Mouse (Mus musculus) kidney, adult 2 months (tissue): Measurements from ENCODE around the gene Syne3. TPM values are rescaled to one million over a fixed set of nuclear protein-coding genes. Genes with fewer than 3 reads are reported as not detected.

Experiments
- DNase-seq: peaks from one replicate; pipeline ENCODE4 v3.0.0; 2021
- H3K27ac ChIP-seq: fragments of 200-500 bp; 2 replicates; pipeline ENCODE4 v1.5.1; 2012; ENCODE audit warnings: low read depth, low read length, control low read depth, inconsistent platforms; ENCODE audit not compliant: insufficient read depth
- H3K27me3 ChIP-seq: fragments of 200-500 bp; replicated peaks from 2 replicates; pipeline ENCODE4 v1.6.1; 2012; ENCODE audit warnings: mild to moderate bottlenecking, moderate library complexity, low read length, inconsistent platforms; ENCODE audit not compliant: control insufficient read depth, insufficient read depth
- H3K36me3 ChIP-seq: fragments of 200-500 bp; 2 replicates; pipeline ENCODE4 v1.6.1; 2012; ENCODE audit warnings: mild to moderate bottlenecking, moderate library complexity, low read length, inconsistent platforms; ENCODE audit not compliant: control insufficient read depth, insufficient read depth
- H3K4me1 ChIP-seq: fragments of 200-500 bp; 2 replicates; pipeline ENCODE4 v1.6.1; 2011; ENCODE audit warnings: low read length; ENCODE audit not compliant: control insufficient read depth, insufficient read depth
- H3K4me3 ChIP-seq: fragments of 200-500 bp; 2 replicates; pipeline ENCODE4 v1.5.1; 2011; ENCODE audit warnings: mild to moderate bottlenecking, low read depth, low read length, control low read depth; ENCODE audit not compliant: insufficient read depth
- CTCF ChIP-seq: fragments of 200-500 bp; conservative IDR thresholded peaks from 2 replicates; pipeline ENCODE4 v1.5.1; 2011; ENCODE audit warnings: low read depth, mild to moderate bottlenecking, control low read depth, low read length, moderate library complexity, mixed read lengths; ENCODE audit not compliant: insufficient read depth, insufficient read length
- POLR2A ChIP-seq: fragments of 200-500 bp; IDR thresholded peaks from one replicate; pipeline ENCODE4 v1.6.1; 2011; ENCODE audit warnings: low read depth, low read length, control low read depth
- WGBS: fragments of 180-500 bp; shearing (Covaris S2); methylation state at CpG from one replicate; pipeline ENCODE4 v1.1.7; 2018; 5-methylcytosine and 5-hydroxymethylcytosine counted together
- polyA plus RNA-seq: library from polyadenylated mRNA; depleted of rRNA; stranded (reverse); fragments of >200 nt; gene quantifications from 2 replicates; pipeline ENCODE4 v1.2.3, GENCODE M21; 2012

Gene Syne3
- polyA plus RNA-seq, 1 experiment, result 2.7 TPM

DNA sequence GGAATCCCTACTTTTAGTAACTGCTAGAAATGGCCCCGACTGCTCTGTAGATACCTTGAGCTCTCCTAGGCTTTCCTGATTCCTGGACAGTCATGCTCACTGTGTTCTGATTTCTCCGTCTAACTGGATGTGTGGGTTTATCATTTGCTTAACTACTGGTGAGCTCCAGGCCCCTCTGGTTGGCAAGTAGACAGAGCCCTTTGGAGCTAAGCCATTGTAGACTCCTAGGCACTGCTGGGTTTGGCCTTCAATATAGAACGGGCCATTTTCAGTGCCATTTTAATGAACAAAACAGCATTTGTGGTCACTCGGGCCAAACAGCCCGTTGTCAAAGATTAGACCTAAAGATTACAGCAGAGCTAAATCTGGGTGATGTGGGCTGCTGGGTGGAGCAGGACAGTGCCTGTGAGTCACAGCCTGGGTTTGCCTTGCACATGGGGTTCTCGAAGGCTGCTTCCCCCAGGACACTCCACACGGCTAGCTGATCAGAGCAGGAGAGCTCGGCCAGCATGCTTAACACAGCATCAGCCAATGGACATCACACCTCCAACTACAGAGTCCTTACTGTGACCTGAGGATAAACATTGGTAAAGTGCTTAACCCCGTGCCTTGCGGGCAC is 17.4 kb downstream of the Syne3 start:
- Histone ChIP-seq H3K36me3 (no peaks in the 10 kb centered on the region), H3K4me1 (peaks cover under 1% of the 10 kb centered on the region; the same call in 1 of the 2 replicates), H3K27ac (no peak overlapping the region), H3K4me3 (no peak overlapping the region), H3K27me3 (no peaks in the 10 kb centered on the region)
- no peak for DNase-seq
- TF ChIP-seq CTCF, result no peak
- TF ChIP-seq POLR2A, result no peak
- 76% methylated on average over 10 of the region's 10 CpGs for WGBS

- Histone ChIP-seq H3K27me3 (no peaks in the 10 kb centered on the region), H3K36me3 (no peaks in the 10 kb centered on the region), H3K4me1 (0 out of 2 replicates have a peak, but pooled peaks cover under 1% of the 10 kb centered on the region), H3K27ac (no peak overlapping the region), H3K4me3 (no peak overlapping the region)
- 84% methylated on average over 13 of the region's 13 CpGs for WGBS
- peak; percentile 69 for DNase-seq
- TF ChIP-seq POLR2A, result no peak
- no peak for TF ChIP-seq CTCF
These were observed 18.7 kb downstream of the Syne3 start for GRCm38 (mm10) chr12:104990741-104991454.

DNA sequence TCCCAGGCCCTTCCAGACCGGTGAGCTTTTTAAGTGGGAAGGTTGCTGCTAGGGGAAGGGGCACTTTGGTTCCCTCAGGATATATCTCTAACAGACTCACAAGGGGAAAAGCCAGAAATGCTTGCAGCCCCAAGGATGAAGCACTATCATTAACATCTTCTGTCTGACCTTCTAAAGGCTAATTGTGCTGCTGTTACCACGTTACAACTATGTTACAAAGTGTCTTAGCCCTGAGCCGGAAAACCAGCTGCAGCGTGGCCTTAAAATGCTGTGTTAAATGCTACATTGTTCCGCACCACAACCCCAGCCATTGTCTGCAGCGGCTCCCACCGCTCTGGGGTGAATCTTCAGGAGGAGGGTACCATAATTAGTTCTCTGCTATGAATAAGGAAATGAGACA is 21.7 kb downstream of the Syne3 start:
- Histone ChIP-seq H3K4me3 (no peak overlapping the region), H3K27me3 (no peaks in the 10 kb centered on the region), H3K36me3 (no peaks in the 10 kb centered on the region), H3K4me1 (0 out of 2 replicates have a peak, but pooled peaks cover 4% of the 10 kb centered on the region), H3K27ac (no peak overlapping the region)
- no peak for DNase-seq
- 91% methylated on average over 7 of the region's 7 CpGs for WGBS
- no peak for TF ChIP-seq POLR2A
- no peak for TF ChIP-seq CTCF

- no peak for DNase-seq
- Histone ChIP-seq H3K4me1 (0 out of 2 replicates have a peak, but pooled peaks cover 4% of the 10 kb centered on the region), H3K27ac (no peak overlapping the region), H3K36me3 (no peaks in the 10 kb centered on the region), H3K4me3 (no peak overlapping the region), H3K27me3 (no peaks in the 10 kb centered on the region)
- WGBS, result 92% methylated on average over 9 of the region's 9 CpGs
- no peak for TF ChIP-seq POLR2A
- no peak for TF ChIP-seq CTCF
These were observed 22.8 kb downstream of the Syne3 start for GRCm38 (mm10) chr12:104986781-104987180.

- no peak for TF ChIP-seq CTCF
- TF ChIP-seq POLR2A, result no peak
- 0 out of 2 replicates have a peak, but pooled peaks cover 4% of the 10 kb centered on the region for H3K4me1 ChIP-seq
- WGBS, result 83% methylated on average over 2 of the region's 2 CpGs
- no peak overlapping the region for H3K27ac ChIP-seq
- no peaks in the 10 kb centered on the region for H3K27me3 ChIP-seq
- H3K4me3 ChIP-seq, result no peak overlapping the region
- H3K36me3 ChIP-seq, result no peaks in the 10 kb centered on the region
- DNase-seq, result no peak
These were observed 23.6 kb downstream of the Syne3 start for GRCm38 (mm10) chr12:104986001-104986400.

DNA sequence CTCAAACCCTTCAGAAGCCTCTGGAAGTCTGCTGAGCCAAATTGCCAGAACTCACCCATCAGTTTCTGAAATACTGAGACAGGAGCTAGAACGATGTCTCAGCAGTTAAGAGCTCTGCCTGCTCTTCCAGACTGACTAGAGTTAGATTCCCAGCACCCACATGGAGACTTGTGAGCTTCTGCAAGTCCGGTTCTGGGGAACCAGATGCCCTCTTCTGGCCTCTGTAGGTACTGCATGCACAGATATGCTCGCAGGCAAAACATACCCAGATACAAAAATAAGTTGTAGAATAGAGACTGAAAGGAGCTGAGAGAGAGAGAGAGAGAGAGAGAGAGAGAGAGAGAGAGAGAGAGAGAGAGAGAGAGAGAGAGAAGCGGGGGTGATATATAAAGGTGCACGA is 24.5 kb downstream of the Syne3 start:
- Histone ChIP-seq H3K36me3 (no peaks in the 10 kb centered on the region), H3K4me3 (no peak overlapping the region), H3K4me1 (0 out of 2 replicates have a peak, but pooled peaks cover 4% of the 10 kb centered on the region), H3K27me3 (no peaks in the 10 kb centered on the region), H3K27ac (no peak overlapping the region)
- WGBS, result 90% methylated on average over 5 of the region's 5 CpGs
- TF ChIP-seq CTCF (peak; percentile 30; the same call in 1 of the 2 replicates), POLR2A (no peak)
- DNase-seq, result no peak

GRCm38 (mm10) chr12:104983476-104983875 is 26.1 kb downstream of the Syne3 start:
- H3K36me3 ChIP-seq, result no peaks in the 10 kb centered on the region
- WGBS, result 55% methylated on average over 7 of the region's 7 CpGs
- no peaks in the 10 kb centered on the region for H3K27me3 ChIP-seq
- no peak overlapping the region for H3K4me3 ChIP-seq
- H3K4me1 ChIP-seq, result peaks cover 4% of the 10 kb centered on the region; the same call in 1 of the 2 replicates
- no peak for DNase-seq
- TF ChIP-seq POLR2A (no peak), CTCF (no peak)
- H3K27ac ChIP-seq, result peak overlapping the region; percentile 24; the same call in 1 of the 2 replicates
